Mouse (Mus musculus) embryo, embryonic 10 days (tissue): ENCODE measurements around the gene Tcp1.
"Not testable (repeated sequence)": the region's sequence is repeated elsewhere in the genome, so short reads cannot be mapped to it uniquely, and the experiment has no call there.

Experiments
- DNase-seq: peaks from one replicate; pipeline ENCODE4 v3.0.0-alpha.2; 2015; ENCODE audit warnings: low spot score

Tcp1 gene

DNA sequence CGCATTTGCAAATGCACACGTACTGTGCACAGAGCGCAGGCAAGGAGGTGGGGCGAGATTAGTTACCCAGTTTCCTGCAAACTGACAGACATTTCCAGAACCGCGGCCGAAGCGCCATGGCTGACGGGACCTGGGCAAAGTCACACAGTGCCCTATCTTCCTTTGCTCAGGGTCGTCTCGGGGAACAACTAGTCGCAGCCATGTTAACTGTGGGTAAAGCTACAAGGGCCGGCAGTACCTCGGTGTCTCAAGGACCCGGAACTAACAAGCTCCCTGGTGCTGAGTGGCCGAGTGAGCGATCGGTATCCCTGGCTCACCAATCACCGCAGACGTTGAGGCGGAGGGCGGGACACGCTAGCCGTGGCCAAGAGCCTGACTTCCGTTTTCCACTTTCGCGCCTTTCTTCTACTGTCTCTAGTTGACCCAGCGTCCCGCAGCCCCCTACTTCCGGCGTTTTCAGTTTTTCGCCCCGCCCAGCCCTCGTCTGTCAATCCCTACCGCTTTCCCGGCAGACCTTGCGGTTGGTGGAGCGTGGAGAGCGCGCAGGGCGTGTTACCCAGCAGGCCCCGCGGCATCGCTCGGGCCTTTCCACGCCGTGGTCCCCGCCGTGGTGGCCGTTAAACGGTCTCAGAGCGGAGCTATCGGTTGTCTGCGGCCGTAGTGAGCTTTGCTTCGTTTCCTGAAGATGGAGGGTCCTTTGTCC is 531 bp downstream of the Tcp1 start, which contains the start of gene Mrpl18:
TSS of gene Mrpl18 (minus strand) at position 465 of the 703 bp plus-strand sequence.
- DNase-seq = peak; percentile 100

DNA sequence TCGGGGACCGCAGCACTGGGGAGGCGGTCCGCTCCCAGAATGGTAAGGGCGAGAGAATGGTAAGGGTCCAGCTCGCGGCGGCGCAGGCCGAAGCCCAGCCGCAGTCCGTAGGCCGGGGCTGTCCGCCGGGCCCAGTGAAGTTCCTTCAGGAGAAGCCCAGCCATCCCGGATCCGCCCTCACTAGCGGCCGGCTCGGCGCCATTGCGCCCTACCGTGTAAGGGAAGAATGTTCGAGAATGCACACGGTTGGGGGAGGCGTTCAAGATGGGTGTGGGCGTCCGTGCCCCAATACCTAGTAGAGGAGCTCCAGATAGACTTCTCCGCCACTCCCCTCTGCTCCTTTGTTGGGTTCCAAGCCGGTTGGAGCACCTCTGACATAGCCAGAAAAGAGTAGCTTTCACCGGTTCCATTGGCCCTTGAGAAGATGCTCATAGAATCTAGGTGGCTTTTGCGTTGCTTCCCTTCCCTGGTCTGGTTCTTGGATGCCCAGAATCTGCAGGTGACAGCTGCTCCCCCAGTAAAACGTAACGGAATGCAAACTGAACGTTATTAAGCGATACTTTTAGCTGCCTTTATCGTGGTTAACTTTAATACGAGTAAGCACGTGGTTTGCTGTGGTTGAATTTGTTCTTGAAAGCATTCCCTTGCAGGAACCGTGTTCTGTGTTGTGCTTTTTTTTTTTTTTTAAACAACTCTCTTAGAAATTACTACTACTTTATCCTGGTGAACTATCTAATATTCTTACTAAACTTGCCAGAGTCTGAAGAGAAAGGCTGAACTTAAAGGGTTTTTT is 1.3 kb downstream of the Tcp1 start:
- DNase-seq = peak; percentile 54

DNA sequence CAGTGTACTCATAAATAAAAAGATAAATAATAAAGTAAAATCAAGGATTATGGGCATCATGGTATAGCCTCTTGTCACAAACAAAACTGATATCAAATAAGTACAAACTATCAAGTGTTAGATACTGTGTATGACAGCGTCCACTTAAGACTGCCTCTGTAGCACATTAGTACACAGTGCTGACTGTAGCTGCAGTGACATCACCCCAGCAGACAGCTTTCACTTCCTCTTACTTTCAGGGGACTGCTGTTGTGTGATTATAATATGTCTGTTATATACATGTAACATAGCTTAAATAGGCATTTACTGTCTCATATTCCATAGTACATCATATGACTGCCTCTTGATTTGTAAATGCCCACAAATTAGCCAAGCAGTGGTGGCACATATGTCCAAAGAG is 5.6 kb downstream of the Tcp1 start:
- DNase-seq = no peak

DNA sequence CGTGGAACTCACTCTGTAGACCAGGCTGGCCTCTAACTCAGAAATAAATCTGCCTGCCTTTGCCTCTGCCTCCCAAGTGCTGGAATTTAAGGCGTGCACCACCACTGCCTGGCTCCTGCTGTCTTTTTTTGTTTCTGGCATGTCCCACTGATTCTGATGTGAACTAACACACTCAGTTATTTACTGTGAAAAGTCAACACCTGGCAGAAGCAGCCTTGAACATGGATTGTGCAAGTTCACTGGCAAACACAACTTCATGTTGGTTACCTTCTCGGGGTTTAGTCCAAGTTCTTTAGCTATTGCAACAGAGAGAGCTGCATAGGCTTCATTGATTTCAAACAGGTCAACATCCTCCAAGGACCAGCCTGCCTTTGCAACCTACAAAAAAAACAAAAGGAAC is 9.5 kb downstream of the Tcp1 start:
- DNase-seq = no peak

DNA sequence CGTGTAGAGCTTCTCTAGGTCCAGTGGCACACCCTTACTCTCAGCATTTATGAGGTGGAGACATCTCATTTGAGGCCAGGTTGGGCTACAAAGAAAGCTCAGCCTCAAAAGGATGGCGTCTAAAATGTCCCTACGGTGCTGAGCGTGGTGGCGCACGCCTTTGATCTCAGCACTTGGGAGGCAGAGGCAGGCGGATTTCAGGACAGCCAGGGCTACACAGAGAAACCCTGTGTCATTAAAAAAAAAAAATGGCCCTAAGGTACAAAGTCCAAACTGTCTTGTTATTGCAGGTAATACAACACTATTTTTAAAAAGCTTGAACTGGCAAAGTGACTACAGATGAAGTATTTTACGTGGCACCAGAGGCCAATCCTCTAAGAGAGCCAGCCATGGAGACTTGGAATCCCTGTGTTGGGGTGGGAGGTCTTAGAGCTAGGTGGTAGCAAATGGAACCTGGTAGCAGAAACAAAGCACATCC is 10.2 kb downstream of the Tcp1 start:
- DNase-seq = no peak

DNA sequence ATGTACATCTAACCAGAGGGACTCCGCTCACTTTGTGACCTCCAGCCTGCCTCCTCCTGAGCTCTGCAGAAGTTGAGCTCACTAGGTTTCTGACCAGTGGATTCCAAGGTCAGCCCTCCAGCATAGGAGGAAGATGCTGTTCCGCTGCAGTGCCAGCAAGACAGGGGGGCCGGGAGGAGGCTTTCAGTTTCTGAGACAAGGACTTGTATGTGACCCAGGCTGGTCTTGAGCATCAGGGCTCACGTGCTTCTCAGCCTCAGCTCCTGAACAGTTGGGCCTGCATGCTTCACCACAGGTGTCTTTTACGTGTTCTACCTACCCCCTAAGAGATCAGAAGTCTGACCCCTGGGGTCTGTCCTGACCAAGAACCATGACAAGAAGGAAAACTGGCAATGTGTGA is 16.1 kb downstream of the Tcp1 start:
- not testable (repeated sequence) for DNase-seq

DNA sequence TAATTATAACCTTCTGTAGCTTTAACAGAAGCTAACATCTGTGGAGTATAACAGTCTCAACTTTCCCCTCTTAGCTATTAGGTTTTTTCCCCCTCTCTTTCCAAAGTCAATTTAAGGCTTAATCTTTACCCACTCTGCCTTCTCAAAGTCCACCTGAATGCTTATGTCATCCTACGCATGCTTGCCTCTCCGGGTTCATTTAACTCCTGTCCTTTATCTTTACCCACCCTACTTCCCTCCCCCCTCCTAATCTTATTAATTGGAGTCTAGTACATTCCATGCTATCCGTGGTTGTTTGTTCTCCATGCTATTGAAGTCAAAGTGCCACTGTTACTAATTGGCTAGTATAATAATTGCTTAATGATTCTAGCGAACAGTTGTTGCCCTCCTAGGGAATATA is 20.2 kb downstream of the Tcp1 start:
- no peak for DNase-seq

DNA sequence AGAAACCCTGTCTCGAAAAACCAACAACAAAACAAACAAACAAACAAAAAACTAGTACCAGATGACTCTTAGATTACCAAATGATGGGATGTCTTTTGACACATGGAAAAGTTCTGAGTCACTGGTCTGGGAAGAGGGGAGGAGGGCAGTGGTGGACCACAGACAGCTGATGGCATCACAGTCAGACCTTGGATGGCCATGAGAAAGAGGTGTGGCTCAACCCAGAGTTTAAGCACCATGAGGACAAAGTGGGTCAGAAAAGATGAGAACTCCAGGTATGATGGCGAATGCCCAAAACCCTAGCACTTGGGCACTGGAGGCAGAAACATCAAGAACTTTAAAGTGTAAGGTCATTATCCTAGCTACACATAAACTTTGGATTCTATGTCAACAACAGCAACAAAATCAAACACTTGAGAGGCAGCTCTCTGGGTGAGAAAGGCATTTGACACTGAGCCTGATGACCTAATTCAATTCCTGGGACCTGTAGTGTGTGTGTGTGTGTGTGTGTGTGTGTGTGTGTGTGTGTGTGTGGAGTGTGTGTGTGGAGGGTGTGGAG is 22.0 kb downstream of the Tcp1 start:
- DNase-seq = no peak

DNA sequence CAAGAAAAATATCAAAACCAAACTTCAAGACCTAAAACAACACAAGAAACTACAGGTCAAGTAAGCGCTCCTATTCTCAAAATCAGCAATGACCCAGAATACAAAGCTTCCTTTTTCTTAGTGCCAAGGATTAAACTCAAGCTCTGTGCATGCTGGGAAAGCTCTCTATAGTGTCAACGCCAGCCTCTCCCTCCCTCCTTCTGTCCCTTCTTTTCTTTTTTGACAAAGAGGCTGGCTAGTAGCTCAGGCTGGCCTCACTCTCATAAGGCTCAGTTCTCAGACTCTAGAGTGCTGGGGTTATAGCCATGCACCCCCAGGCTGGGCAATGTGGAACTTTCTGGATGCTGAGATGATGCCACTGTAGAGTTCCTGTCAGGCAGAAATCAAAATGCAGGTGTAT is 22.6 kb downstream of the Tcp1 start:
- no peak for DNase-seq

DNA sequence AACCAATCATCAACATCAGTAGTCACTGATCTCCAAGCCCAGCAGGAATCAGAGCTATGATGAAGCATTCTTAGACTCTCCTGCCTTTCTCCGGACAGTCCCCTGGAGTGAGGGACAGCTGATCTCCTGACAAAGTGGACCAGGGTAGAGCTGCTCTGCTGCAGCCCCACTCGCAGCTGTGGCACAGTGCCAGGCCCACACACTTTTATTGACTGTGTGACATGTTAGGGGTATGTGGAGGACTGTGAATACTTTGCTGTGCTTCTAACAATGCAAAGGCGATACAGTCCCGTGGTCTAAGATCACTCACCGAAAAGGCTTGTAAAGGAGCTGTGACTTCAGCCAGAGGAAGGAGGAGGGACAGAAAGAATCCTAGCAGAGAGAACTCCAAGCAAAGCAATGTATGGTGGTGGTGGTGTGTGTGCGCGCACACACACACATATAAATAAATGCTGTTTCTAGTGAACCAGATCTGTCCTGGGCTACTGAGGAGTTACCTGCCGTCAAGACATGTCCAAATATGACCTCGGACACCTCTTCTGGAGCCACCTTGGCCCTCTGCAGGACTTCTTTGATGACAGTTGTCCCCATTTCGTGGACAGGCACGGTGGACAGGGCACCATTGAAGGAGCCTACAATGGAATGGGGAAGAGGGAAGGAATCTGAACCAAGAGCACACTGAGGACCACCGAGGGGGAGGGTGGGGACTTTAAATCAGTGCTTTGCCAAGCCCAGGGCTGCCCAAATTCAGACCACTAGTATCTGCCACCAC is 24.1 kb downstream of the Tcp1 start:
- DNase-seq = not testable (repeated sequence)

DNA sequence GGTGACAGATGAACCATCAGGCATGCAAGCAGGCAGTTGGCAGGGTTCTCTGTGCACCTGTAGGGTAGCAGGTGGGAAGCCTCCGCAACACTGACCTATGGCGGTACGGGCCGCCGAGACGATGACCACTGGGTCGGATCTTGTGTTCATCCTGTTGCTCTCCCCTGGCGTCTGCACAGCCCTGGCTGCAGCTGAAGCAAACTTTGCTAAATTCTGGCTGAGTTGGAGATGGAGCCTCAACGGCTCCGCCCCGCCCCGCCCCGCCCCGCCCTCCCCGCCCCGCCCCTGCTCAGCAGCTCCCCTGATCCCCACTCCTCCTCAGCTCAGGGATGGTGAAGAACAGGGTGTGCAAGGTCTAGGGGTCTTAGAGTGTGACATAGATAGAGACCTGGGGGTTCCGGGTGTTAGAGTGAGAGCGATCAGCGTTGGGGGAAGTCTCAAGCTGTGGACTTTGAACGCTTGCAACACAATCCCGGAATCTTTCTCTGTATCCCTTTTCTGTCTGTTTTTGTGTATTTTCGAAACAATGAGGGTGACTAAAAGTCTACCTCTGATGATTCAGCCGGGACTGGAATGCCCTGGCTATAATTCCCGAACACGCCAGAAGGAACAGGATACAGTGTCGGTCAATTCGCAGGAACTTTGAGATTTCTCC is 24.8 kb downstream of the Tcp1 start, which contains the start of gene Acat3:
TSS of gene Acat3 (minus strand) at position 450 of the 655 bp plus-strand sequence.
- peak; percentile 23 for DNase-seq

DNA sequence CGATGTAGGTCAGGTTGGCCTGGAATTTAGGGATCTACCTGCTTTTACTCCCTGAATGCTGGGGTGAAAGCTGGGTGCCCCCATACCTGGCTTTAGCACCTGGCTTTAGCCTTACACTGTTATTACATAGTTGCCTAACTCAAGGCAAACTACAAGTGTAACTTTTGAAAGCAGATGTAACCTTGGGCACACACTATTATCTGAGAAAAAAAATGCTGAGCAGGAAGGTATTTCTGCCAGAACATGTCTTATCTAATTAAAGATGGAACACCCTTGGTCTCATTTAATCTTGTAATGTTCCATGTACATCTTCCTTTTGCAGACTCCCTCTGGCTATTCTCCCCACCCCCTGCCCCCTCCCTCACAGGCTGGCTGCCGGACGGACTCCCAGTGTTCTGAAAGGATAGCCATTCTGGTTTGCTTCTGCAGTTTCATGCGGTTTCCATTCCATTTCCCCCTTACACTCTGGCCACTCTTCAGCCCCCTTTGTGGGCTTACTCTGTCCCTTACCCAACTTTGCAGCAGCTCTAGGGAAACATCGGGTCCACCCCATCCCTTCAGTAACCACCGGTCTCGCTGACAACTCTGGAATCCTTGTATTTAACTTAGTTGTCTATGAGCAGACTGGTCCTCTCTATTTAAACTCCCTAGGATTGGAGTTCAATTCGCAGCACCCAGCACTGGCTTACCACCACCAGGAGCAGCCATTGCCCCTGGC is 26.2 kb downstream of the Tcp1 start:
- no peak for DNase-seq

DNA sequence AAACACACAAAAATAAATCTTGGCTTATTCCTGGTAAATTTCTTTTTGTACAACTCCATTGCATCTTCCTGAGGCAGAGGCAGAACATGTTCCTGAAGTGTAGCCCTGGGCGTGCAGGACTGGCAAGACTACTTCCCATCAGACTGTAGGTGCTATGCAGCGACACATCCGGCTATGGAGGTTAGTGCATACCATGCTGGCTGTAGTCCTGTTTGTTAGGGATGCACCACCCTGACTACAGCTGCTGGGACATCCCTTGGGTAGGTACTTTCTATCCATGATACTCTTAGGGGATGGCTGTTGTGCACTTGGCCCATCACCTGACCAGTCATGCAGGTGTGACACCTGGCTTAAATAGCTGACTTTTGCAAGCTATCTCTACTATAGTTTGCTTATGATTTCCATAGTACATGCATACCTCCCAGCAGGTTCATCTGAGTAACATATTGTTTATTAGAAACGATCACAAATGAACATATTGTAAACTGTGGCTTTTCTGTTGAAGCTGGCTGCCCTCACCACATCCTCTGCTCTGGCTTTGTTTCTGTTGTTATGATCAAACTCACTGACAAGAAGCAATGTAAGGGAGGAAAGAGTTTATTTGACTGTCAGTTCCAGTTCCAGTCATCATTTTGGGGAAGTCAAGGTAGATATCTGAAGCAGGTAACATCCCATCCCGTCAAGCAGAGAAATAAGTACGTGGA is 27.1 kb downstream of the Tcp1 start:
- no peak for DNase-seq

DNA sequence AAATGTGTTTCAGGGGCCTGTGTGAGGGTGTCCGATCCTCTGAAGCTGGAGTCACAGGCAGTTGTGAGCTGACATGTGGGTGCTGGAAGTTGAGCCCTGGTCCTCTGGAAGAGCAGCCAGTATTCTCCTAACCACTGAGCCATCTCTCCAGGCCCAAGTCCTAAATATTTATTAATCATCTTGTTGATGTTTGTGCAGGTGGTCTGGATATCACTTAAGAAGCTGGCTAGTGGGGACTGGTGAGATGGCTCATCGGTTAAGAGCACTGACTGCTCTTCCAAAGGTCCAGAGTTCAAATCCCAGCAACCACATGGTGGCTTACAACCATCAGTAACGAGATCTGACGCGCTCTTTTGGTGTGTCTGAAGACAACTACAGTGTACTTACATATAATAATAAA is 34.2 kb downstream of the Tcp1 start:
- no peak for DNase-seq

DNA sequence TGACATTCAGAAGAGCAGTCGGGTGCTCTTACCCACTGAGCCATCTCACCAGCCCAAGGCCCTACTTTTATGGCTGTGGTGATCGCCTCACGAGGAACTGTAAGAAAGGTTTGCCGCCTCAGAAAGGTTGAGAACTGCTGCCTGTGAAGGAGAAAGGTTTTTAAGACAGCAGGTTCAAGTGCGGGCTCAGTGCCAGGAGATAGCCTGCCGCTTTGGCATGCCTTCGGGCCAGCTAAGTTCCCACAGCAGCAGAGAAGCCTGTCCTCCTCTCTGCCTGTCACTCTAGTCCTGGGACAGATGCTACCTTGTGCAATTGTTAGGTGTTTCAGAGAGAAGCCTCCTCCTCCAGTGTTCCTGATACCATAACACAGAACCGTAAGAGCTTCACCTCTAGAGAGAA is 41.2 kb downstream of the Tcp1 start:
- no peak for DNase-seq

DNA sequence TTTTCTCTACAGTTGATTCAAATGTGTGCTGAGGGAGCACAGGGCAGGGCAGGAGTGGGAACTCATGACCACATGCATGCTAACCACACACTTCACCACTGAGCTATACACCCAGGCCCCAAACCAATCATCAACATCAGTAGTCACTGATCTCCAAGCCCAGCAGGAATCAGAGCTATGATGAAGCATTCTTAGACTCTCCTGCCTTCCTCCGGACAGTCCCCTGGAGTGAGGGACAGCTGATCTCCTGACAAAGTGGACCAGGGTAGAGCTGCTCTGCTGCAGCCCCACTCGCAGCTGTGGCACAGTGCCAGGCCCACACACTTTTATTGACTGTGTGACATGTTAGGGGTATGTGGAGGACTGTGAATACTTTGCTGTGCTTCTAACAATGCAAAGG is 43.9 kb downstream of the Tcp1 start:
- DNase-seq = not testable (repeated sequence)

DNA sequence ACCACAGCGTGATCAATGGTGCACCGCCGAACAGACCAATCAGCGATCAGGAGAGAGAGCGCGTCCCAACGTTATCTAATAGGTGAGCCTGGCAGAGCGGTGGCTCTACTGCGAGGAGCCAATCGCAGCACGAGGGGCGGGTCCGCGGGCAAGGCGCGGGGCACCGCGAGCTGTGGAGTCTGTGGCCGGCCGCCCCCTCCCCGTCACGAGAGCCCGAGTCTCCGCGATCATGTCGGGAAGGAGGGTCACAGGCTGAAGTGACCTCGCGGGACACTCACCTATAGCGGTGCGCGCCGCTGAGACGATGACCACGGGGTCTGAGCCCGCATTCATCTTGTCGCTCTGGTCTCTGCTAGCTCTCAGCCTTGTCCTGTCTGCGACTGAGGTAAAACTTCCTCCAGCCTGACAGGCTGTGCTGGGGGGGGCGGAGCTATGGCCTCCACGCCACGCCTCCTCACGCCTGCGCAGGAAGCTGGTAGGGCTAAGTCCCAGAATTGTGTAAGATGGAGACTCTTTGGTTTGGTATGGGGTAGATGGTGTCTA is 44.9 kb downstream of the Tcp1 start, which contains the start of gene Acat2:
TSS of gene Acat2 (minus strand) at position 417 of the 543 bp plus-strand sequence.
- DNase-seq = peak; percentile 97

DNA sequence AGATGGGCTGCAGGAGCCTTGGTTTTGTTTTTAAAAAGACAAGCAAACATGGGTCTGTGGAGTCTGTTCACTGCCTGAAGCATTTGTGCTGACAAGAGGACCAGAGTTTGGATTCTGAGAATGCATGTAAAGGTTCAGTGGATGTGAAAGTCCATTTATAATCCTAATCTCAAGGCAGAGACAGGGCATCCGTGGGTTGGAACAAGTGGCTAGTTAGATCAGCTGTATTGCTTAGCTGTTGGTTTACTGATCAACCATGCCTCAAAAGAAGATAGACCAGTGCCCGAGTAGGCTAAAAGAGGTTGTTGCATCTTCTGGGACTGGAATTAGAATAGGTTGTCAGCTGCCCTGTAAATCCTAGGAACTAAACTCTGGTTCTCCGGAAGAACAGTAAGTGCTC is 48.0 kb downstream of the Tcp1 start:
- DNase-seq = no peak

DNA sequence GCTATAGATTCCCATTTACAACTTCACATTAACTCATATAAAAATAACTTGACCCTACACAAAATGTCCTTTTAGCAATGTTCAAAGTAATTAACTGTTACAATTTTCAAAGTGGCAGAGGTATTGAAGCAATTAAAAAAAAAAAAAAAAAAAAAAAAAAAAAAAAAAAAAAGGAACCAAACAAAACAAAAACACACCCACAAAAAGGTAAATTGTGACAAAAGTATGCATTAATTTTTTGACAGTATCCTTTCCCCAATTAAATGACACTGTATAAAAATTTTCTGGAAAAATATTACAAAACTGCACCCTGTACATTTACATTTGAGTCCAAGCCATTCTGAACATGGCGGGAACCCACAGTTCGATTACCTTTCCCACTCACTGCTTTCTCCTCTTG is 51.7 kb downstream of the Tcp1 start:
- DNase-seq = no peak

DNA sequence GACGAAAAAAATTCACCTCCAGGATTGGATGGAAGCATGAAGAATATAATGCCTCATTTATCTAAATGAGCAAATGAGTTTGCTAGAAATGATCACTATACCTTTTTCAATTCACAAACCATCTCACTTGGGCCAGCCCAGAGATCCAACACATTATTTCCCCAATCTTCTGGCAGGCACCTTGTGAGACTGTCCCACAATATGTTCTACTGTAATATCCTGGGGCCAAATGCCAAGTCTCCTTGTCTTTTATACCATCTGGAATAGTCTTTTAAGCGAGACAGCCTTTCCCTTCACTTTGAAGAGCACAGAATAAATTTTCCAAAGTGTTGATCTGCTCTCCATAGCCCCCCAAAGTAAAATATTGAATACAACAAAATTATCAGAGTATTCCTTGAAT is 58.4 kb downstream of the Tcp1 start:
- DNase-seq = no peak
